Mouse (Mus musculus) embryonic facial prominence, embryonic 13.5 days (tissue): Measurements from ENCODE around the gene Cldn5. TPM values are rescaled to one million over a fixed set of nuclear protein-coding genes. Genes with fewer than 3 reads are reported as not detected.

Experiments used
- ATAC-seq: fragments of 200-750 bp; cut with Nextera tagmentation; 2 replicates; pipeline ENCODE4 v1.8.0; 2017; ENCODE audit warnings: low read depth; ENCODE audit not compliant: insufficient number of reproducible peaks, insufficient read depth, low FRiP score, low TSS enrichment
- H3K27ac ChIP-seq: fragments of 300-500 bp; sonication (generic); 2 replicates; pipeline ENCODE4 v1.5.1; 2015; ENCODE audit warnings: moderate library complexity, mild to moderate bottlenecking, inconsistent platforms
- H3K27me3 ChIP-seq: fragments of 300-500 bp; sonication (generic); 2 replicates; pipeline ENCODE4 v1.6.1; 2015; ENCODE audit warnings: mild to moderate bottlenecking, inconsistent platforms
- H3K36me3 ChIP-seq: fragments of 300-500 bp; sonication (generic); 2 replicates; pipeline ENCODE4 v1.6.1; 2015; ENCODE audit warnings: mild to moderate bottlenecking, inconsistent platforms
- H3K4me1 ChIP-seq: fragments of 300-500 bp; sonication (generic); 2 replicates; pipeline ENCODE4 v1.6.1; 2015; ENCODE audit warnings: inconsistent platforms
- H3K4me2 ChIP-seq: fragments of 300-500 bp; sonication (generic); 2 replicates; pipeline ENCODE4 v1.6.1; 2015; ENCODE audit warnings: moderate library complexity, mild to moderate bottlenecking, inconsistent platforms
- H3K4me3 ChIP-seq: fragments of 300-500 bp; sonication (generic); 2 replicates; pipeline ENCODE4 v1.5.1; 2015; ENCODE audit warnings: mild to moderate bottlenecking, inconsistent platforms
- H3K9ac ChIP-seq: fragments of 300-500 bp; sonication (generic); 2 replicates; pipeline ENCODE4 v1.6.1; 2015; ENCODE audit warnings: mild to moderate bottlenecking, inconsistent platforms
- H3K9me3 ChIP-seq: fragments of 300-500 bp; sonication (generic); 2 replicates; pipeline ENCODE4 v1.6.1; 2016; ENCODE audit warnings: inconsistent platforms
- WGBS: fragments of 180-500 bp; shearing (Covaris S2); methylation state at CpG from one replicate; pipeline ENCODE4 v1.1.7; 2015; ENCODE audit warnings: mixed read lengths; 5-methylcytosine and 5-hydroxymethylcytosine counted together
- polyA plus RNA-seq: library from polyadenylated mRNA; unstranded; fragments of >200 nt; fragmentation: Nextera tagmentation; extraction: Ambion mirVana; gene quantifications from 2 replicates; pipeline ENCODE4 v1.2.1, GENCODE M21; 2015

Gene Cldn5
- polyA plus RNA-seq, 1 experiment from 2014 or later = 27.8 TPM

DNA sequence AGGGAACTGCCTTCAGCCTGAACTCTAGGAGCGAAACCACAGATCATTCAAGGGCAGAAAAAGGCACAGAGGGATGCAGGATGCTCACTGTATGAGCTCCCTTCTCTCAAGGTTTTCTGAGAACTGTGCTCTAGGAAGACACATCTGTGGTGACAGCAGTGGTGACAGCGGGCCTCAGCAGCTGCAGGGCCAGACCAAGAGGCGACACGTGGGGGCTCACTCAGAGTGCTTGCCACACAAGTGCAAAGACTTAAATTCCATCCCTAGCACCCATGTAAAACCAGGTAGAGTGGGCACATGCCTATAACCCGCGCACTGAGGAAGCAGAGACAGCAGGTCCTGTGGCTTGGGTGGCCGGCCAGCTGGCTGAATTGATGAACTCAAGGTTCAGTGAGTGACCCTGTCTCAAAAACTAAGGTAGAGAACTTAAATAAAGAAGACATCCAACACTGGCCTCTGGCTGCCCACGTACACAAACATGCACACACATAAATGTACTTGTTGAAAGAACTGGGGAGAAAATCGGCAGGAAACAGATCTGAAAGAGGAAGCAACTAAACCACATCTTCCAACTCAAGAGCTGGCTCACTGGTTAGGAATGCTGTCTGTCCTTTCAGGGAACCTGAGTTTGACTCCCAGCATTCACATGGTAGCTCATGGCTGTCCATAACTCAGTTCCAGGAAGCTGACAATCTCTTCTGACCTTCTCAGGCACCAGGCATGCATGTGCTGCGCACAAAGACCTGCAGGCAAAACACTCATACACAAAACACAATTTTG is 12.2 kb downstream of the Cldn5 start:
- Histone ChIP-seq H3K4me2 (no peak overlapping the region), H3K4me1 (no peaks in the 10 kb centered on the region), H3K4me3 (no peak overlapping the region), H3K27me3 (no peaks in the 10 kb centered on the region), H3K9me3 (no peaks in the 10 kb centered on the region), H3K27ac (no peak overlapping the region), H3K9ac (no peak overlapping the region), H3K36me3 (peaks cover 91% of the 10 kb centered on the region)
- ATAC-seq = no peak
- 90% methylated on average over 10 of the region's 10 CpGs for WGBS

DNA sequence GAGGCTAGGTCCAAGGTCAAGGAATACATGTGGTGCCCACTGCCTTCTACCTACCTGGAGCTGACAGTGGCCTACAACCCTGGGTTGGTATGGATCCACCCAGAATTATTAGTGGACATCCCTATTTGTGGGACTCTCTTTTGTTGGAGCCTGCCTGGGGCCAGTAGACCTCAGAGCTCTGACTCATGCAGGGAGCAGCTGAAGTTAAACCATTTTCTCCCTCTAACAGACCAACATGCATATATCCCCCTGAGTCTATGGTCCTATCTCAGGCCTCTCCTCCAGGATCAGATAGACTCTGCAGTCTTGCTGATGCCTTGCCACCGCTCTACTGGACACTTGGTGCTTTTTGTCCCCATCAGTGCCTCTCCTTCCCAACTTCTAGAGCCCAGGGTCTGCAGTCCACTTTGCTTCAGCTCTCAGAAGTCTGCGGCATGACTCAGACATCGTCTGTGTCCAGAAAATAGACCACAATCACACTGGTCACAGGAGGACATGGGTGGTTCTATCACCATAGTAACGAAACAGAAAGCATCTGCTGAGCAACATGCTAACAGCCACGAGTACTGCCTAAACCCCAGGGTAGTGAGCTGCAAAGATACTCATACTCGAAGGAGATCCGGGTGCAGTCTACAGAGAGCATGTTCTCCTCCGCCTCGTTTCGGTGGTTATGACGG is 18.7 kb downstream of the Cldn5 start:
- Histone ChIP-seq H3K4me3 (no peak overlapping the region), H3K27me3 (no peaks in the 10 kb centered on the region), H3K9ac (no peak overlapping the region), H3K36me3 (peaks cover 95% of the 10 kb centered on the region), H3K4me1 (no peaks in the 10 kb centered on the region), H3K27ac (no peak overlapping the region), H3K4me2 (no peak overlapping the region), H3K9me3 (no peaks in the 10 kb centered on the region)
- ATAC-seq = no peak
- 92% methylated on average over 11 of the region's 11 CpGs for WGBS

- H3K4me3 ChIP-seq = no peak overlapping the region
- no peak overlapping the region; the same call in 1 of the 2 replicates for H3K27ac ChIP-seq
- ATAC-seq = no peak
- peak overlapping the region; percentile 54; the same call in 1 of the 2 replicates for H3K9ac ChIP-seq
- H3K27me3 ChIP-seq = no peaks in the 10 kb centered on the region
- H3K9me3 ChIP-seq = no peaks in the 10 kb centered on the region
- H3K4me2 ChIP-seq = no peak overlapping the region
- H3K4me1 ChIP-seq = no peaks in the 10 kb centered on the region
- 80% methylated on average over 7 of the region's 7 CpGs for WGBS
- peaks cover 95% of the 10 kb centered on the region for H3K36me3 ChIP-seq
These were observed 20.0 kb downstream of the Cldn5 start for GRCm38 (mm10) chr16:18796645-18797044.

- H3K9me3 ChIP-seq = no peaks in the 10 kb centered on the region
- H3K36me3 ChIP-seq = peaks cover 86% of the 10 kb centered on the region
- H3K27ac ChIP-seq = no peak overlapping the region
- H3K4me2 ChIP-seq = no peak overlapping the region
- no peak overlapping the region for H3K9ac ChIP-seq
- no peaks in the 10 kb centered on the region for H3K27me3 ChIP-seq
- ATAC-seq = no peak
- WGBS = 83% methylated on average over 5 of the region's 5 CpGs
- no peaks in the 10 kb centered on the region for H3K4me1 ChIP-seq
- no peak overlapping the region for H3K4me3 ChIP-seq
These were observed 21.5 kb downstream of the Cldn5 start for GRCm38 (mm10) chr16:18798151-18798550.

DNA sequence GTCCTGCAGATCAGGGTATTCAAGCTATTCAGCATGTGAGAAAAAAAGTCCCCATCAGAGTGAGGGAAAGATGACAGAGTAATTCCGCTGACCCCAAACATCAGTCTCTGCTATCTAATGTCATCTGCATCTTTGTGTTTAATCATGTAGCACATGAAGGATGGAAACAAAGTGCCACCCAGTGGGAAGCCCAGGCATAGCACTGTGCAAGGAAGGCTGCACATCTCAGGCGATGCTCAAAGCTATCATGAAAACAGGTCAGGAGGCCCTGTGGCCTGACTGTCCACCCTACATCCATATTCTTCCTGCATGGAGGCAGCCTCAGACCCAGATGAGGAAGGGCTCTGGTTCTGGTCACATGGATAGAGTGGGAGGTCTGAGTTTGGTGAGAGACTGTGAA is 22.2 kb downstream of the Cldn5 start:
- WGBS = 65% methylated on average over 2 of the region's 2 CpGs
- Histone ChIP-seq H3K27me3 (no peaks in the 10 kb centered on the region), H3K9me3 (no peaks in the 10 kb centered on the region), H3K9ac (no peak overlapping the region), H3K4me3 (no peak overlapping the region), H3K36me3 (peaks cover 82% of the 10 kb centered on the region), H3K4me1 (no peaks in the 10 kb centered on the region), H3K4me2 (no peak overlapping the region), H3K27ac (no peak overlapping the region)
- ATAC-seq = no peak

DNA sequence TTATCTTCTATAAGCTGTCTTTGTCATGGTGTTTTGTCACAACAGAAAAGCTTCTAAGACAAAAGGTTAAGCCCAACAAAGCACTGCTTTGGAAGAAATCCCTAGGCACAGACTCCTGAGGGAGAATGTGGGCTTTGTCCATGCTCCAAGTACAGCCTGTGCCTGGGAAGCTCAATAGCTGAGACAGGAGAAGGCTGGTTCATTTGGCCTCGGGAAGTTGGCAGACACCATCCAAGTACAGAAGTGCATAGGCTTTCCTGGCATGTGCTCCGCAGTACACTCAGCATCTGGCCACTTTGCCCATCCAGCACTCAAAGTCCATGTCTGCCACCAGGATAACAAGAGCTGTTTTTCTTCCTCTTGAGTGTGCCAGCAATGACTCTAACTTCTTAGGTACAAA is 29.1 kb downstream of the Cldn5 start:
- peaks cover 4% of the 10 kb centered on the region; the same call in 1 of the 2 replicates for H3K4me1 ChIP-seq
- no peak overlapping the region for H3K4me3 ChIP-seq
- H3K9me3 ChIP-seq = no peaks in the 10 kb centered on the region
- WGBS = 98% methylated on average over 2 of the region's 2 CpGs
- no peak overlapping the region for H3K9ac ChIP-seq
- H3K27ac ChIP-seq = no peak overlapping the region
- no peak overlapping the region for H3K4me2 ChIP-seq
- H3K27me3 ChIP-seq = no peaks in the 10 kb centered on the region
- peaks cover 59% of the 10 kb centered on the region for H3K36me3 ChIP-seq
- ATAC-seq = no peak

GRCm38 (mm10) chr16:18809001-18809400 is 32.4 kb downstream of the Cldn5 start:
- Histone ChIP-seq H3K4me2 (no peak overlapping the region), H3K4me1 (peaks cover 21% of the 10 kb centered on the region), H3K27ac (no peak overlapping the region), H3K9ac (0 out of 2 replicates have a peak overlapping the region, but pooled peaks have one; percentile 21), H3K9me3 (no peaks in the 10 kb centered on the region), H3K4me3 (no peak overlapping the region), H3K27me3 (no peaks in the 10 kb centered on the region), H3K36me3 (peaks cover 43% of the 10 kb centered on the region)
- no peak for ATAC-seq
- WGBS = 85% methylated on average over 5 of the region's 5 CpGs

- no peaks in the 10 kb centered on the region for H3K9me3 ChIP-seq
- peaks cover 41% of the 10 kb centered on the region for H3K36me3 ChIP-seq
- peak overlapping the region; percentile 85 for H3K4me2 ChIP-seq
- H3K4me3 ChIP-seq = peak overlapping the region; percentile 80
- peak; percentile 4; the same call in 1 of the 2 replicates for ATAC-seq
- WGBS = 8% methylated on average over 5 of the region's 5 CpGs
- H3K27ac ChIP-seq = no peak overlapping the region
- no peaks in the 10 kb centered on the region for H3K27me3 ChIP-seq
- H3K4me1 ChIP-seq = peaks cover 21% of the 10 kb centered on the region
- H3K9ac ChIP-seq = peak overlapping the region; percentile 91
These were observed 34.4 kb downstream of the Cldn5 start for GRCm38 (mm10) chr16:18811032-18811431.

DNA sequence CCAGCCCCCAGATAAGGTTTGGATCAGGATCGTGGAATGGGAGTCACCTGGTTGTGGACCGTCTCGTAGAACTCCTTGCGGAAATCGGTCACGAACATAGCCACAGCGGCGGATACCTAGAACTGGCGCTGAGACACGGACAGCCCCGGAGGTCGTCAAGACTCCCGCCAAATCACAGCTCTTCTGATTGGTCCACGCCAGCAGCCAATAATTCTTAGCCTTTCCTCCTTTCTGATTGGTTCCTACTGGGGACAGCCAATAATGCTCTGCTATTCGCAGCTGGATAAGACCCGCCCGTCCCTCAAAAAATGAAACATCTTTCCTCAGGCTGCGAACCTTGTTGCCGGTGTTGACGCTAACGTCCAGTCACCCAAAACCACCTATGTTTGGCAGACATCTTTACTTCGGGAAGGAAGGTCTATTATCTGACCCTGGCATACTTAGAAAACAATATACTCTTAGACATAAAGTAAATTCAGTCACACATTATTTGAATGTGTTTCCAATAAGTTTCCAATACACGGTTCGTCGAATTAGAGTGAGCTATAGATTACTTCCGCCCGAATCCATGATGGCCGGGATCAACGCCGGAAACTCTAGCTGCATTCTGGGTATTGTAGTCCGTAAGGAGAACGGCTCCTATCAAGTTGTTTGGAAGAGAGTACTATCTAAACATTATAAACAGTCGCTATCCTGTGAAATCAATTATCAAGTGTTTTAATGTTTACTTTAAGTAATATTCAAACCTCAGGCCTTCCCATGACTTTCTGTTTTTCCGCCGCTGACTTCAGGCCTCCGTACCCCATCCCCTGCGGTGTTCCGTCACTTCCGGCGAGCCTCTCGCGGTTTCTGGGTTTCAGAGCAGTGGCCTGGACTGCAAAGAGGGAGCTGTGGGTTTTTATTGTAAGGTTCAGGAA is 35.1 kb downstream of the Cldn5 start, which contains the start of the genes Ufd1 and Cdc45:
Gene Ufd1 (plus strand): TSS at position 312 of the 917 bp plus-strand sequence.
Gene Cdc45 (minus strand): TSS at position 520 of the 917 bp plus-strand sequence.
- Histone ChIP-seq H3K9me3 (no peaks in the 10 kb centered on the region), H3K4me1 (peaks cover 21% of the 10 kb centered on the region), H3K36me3 (peaks cover 41% of the 10 kb centered on the region), H3K4me2 (peak within 1 kb of the TSS; percentile 85), H3K4me3 (peak within 1 kb of the TSS; percentile 80), H3K9ac (peak within 1 kb of the TSS; percentile 91), H3K27ac (peak within 1 kb of the TSS; percentile 75), H3K27me3 (no peaks in the 10 kb centered on the region)
- peak; percentile 96 for ATAC-seq
- WGBS = under 1% methylated on average over 42 of the region's 42 CpGs

GRCm38 (mm10) chr16:18812385-18812910 is 35.8 kb downstream of the Cldn5 start:
- H3K4me2 ChIP-seq = peak overlapping the region; percentile 85
- H3K4me3 ChIP-seq = peak overlapping the region; percentile 80
- WGBS = 2% methylated on average over 31 of the region's 31 CpGs
- no peak for ATAC-seq
- peak overlapping the region; percentile 91 for H3K9ac ChIP-seq
- H3K27ac ChIP-seq = peak overlapping the region; percentile 75
- peaks cover 44% of the 10 kb centered on the region for H3K36me3 ChIP-seq
- H3K27me3 ChIP-seq = no peaks in the 10 kb centered on the region
- H3K9me3 ChIP-seq = no peaks in the 10 kb centered on the region
- peaks cover 21% of the 10 kb centered on the region for H3K4me1 ChIP-seq

DNA sequence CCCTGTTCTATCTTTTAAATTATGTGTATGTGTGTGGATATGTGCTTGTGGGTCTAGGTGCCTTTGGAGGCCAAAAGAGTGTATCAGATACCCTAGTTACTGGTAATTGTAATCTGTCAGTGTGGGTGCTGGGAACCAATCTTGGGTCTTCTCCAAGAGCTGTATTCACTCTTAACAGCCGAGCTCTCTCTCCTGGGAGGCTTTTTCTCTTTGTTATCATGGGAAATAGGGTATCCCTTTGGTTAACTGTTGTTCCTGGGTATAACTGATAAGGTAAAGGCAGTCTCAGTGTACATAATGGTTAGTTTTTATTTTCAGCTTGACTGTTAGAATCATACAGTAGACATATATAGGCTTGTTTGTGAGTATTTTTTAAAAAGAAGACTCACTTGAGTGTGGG is 45.7 kb downstream of the Cldn5 start:
- Histone ChIP-seq H3K9ac (no peak overlapping the region), H3K4me2 (no peak overlapping the region), H3K9me3 (no peaks in the 10 kb centered on the region), H3K4me1 (no peaks in the 10 kb centered on the region), H3K36me3 (peaks cover 96% of the 10 kb centered on the region), H3K27me3 (no peaks in the 10 kb centered on the region), H3K4me3 (no peak overlapping the region), H3K27ac (no peak overlapping the region)
- no peak for ATAC-seq
- 85% methylated on average over 1 of the region's 1 CpGs for WGBS
